Mouse (Mus musculus) forebrain, postnatal 0 days (tissue): Measurements from ENCODE around the gene Git1. TPM values are rescaled to one million over a fixed set of nuclear protein-coding genes. Genes with fewer than 3 reads are reported as not detected.

Source experiments
- ATAC-seq: fragments of 200-750 bp; cut with Nextera tagmentation; 2 replicates; pipeline ENCODE4 v1.8.0; 2017; ENCODE audit warnings: mild to moderate bottlenecking, moderate library complexity
- DNase-seq: peaks from one replicate; pipeline ENCODE4 v3.0.0-alpha.2; 2015
- H3K27ac ChIP-seq: fragments of 300-500 bp; sonication (generic); 2 replicates; pipeline ENCODE4 v1.5.1; 2014; ENCODE audit warnings: low read depth, mild to moderate bottlenecking, antibody characterized with exemption, low read length, moderate library complexity, mixed read lengths
- H3K27me3 ChIP-seq: fragments of 300-500 bp; sonication (generic); 2 replicates; pipeline ENCODE4 v1.6.1; 2014; ENCODE audit warnings: mild to moderate bottlenecking, low read length, mixed read lengths; ENCODE audit not compliant: insufficient read depth
- H3K36me3 ChIP-seq: fragments of 300-500 bp; sonication (generic); 2 replicates; pipeline ENCODE4 v1.6.1; 2014; ENCODE audit warnings: mild to moderate bottlenecking, moderate library complexity; ENCODE audit not compliant: insufficient read depth
- H3K4me1 ChIP-seq: fragments of 300-500 bp; sonication (generic); 2 replicates; pipeline ENCODE4 v1.6.1; 2014; ENCODE audit warnings: antibody characterized with exemption; ENCODE audit not compliant: insufficient read depth
- H3K4me2 ChIP-seq: fragments of 300-500 bp; sonication (generic); 2 replicates; pipeline ENCODE4 v1.6.1; 2014; ENCODE audit warnings: low read depth, mild to moderate bottlenecking, moderate library complexity
- H3K4me3 ChIP-seq: fragments of 300-500 bp; sonication (generic); 2 replicates; pipeline ENCODE4 v1.5.1; 2014; ENCODE audit warnings: low read depth, low read length, mixed read lengths
- H3K9ac ChIP-seq: fragments of 300-500 bp; sonication (generic); 2 replicates; pipeline ENCODE4 v1.6.1; 2014; ENCODE audit warnings: mild to moderate bottlenecking
- H3K9me3 ChIP-seq: fragments of 300-500 bp; sonication (generic); 2 replicates; pipeline ENCODE4 v1.6.1; 2016; ENCODE audit warnings: low read length
- CTCF ChIP-seq: sonication (generic); IDR thresholded peaks from 2 replicates; pipeline ENCODE4 v1.5.1; 2016; ENCODE audit warnings: antibody characterized with exemption, control low read depth, low read depth
- WGBS: fragments of 180-500 bp; shearing (Covaris S2); extraction: QIAGEN DNeasy Blood & Tissue Kit; methylation state at CpG from one replicate; pipeline ENCODE4 v1.1.7; 2014; 5-methylcytosine and 5-hydroxymethylcytosine counted together
- polyA plus RNA-seq: library from polyadenylated mRNA; unstranded; fragments of >200 nt; fragmentation: Nextera tagmentation; extraction: Ambion mirVana; gene quantifications from 2 replicates; pipeline ENCODE4 v1.2.1, GENCODE M21; 2015
- total RNA-seq: library from RNA; depleted of rRNA; stranded (reverse); fragments of >200 nt; gene quantifications from 2 replicates; pipeline ENCODE4 v1.2.3, GENCODE M21; 2014

Gene Git1
- total and polyA plus RNA-seq, 2 experiments from 2014 or later = 22.1 to 126 TPM

DNA sequence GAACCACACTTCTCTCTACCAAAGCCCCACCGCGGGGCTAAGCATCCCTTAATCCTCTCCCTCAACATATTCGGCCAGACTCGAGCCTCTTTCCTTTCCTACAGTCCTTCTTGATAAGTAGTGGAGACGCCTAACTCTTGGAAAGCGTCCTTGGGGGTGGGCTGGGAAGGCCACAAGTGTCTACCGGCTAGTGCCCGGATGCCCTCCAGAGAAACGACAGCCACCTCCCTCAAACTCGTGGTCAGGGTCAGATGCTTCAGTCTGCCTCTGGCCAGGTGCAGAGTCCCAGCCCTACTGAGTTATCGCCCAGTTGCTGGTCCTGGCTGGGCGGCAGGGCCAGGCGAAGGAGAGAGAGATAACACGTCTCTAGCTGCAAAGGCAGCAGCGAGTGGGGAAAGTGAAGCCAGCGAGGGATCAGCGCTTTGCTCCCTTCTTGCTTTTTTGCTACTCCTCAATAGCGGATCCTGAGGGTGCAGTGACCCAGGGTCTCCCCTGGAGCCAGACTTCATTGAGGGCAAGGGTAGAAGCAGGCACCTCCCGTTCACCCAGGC lies 21.0 kb downstream of the Git1 start:
- no peak overlapping the region for H3K9ac ChIP-seq
- WGBS = 20% methylated on average over 19 of the region's 19 CpGs
- no peak overlapping the region for H3K27ac ChIP-seq
- peak overlapping the region; percentile 46 for H3K4me3 ChIP-seq
- TF ChIP-seq CTCF = no peak
- H3K4me1 ChIP-seq = peaks cover 14% of the 10 kb centered on the region
- ATAC-seq (no peak), DNase-seq (no peak)
- no peaks in the 10 kb centered on the region for H3K9me3 ChIP-seq
- no peaks in the 10 kb centered on the region for H3K27me3 ChIP-seq
- peak overlapping the region; percentile 84 for H3K4me2 ChIP-seq
- no peaks in the 10 kb centered on the region for H3K36me3 ChIP-seq

DNA sequence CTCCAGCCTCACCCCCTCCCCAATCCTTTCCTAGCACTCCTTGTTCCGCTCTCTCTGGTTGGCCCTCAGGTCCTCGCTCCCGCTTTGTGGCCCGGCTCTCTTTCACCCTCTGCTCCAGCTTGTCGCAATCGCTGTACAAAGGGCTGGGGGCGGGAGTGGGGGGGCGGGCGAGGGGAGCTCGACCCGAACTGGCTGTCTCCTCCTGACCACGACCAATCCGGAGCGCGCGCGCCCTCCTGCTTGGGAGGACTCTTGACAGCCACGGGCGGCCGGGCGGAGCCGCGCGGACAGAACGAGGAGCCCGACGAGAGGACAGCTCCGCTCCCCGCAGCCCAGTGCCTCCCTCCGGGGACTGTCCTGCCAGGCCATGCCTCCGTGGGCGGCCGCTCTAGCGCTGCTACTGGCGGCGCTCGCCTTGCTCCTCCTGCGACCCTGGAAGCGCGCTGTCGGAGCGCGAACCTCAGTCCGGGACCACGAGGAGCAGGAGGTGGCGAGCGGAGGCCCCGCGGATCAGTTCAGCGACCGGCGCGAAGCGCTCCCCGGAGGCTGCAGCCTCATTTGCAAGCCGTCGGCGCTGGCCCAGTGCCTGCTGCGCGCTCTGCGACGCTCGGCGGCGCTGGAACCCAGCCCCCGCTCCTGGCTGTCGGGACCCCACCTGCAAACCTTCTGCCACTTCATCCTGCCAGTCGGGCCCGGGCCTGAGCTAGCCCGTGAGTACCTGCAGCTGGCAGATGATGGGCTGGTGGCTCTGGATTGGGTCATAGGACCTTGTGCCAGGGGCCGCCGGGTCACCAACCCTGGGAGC lies 21.7 kb downstream of the Git1 start, which contains the start of gene Abhd15:
TSS of gene Abhd15 (plus strand) at position 290 of the 805 bp plus-strand sequence.
- DNase-seq (peak; percentile 57), ATAC-seq (peak; percentile 61)
- Histone ChIP-seq H3K9ac (peak within 1 kb of the TSS; percentile 33), H3K4me3 (peak within 1 kb of the TSS; percentile 46), H3K4me2 (peak within 1 kb of the TSS; percentile 96), H3K27me3 (no peaks in the 10 kb centered on the region), H3K4me1 (peaks cover 14% of the 10 kb centered on the region), H3K9me3 (no peaks in the 10 kb centered on the region), H3K36me3 (no peaks in the 10 kb centered on the region), H3K27ac (no peak within 1 kb of the TSS)
- TF ChIP-seq CTCF = peak; percentile 17
- WGBS = 1% methylated on average over 70 of the region's 72 CpGs

DNA sequence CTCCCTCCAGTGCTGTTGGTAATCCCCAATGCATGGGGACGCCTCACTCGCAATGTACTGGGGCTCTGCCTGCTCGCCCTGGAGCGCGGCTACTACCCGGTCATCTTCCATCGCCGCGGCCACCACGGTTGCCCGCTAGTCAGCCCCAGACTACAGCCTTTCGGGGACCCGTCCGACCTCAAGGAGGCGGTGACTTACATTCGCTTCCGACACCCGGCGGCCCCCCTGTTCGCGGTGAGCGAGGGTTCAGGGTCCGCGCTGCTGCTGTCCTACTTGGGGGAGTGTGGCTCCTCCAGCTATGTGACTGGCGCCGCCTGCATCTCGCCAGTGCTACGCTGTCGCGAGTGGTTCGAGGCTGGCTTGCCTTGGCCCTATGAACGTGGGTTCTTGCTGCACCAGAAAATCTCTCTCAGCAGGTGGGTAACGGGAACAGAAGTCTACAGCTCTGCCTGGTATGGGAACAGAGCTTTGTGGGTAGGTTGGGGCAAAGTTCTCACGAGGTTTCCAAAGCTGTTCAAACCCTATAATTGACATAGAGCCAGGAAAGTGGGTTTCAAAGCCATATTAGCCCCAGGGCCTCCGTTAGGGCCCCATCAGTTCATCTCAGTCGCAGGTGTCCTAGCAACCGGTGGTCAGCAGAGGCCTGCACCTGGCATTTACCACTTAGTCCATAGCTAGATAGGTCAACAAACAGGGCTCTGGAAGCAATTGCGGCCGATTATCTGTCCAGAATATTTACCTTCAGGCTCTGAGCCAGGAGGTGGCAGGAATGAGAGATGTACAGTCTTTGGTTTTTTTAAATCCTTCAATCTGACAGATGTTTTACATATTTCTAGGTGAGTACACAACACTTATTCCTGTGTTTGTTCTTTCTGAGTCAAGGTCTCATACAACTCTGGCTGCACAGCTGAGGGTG lies 22.5 kb downstream of the Git1 start, which contains the start of gene Trp53i13:
TSS of gene Trp53i13 (minus strand) at position 344 of the 916 bp plus-strand sequence.
- no peak for DNase-seq
- H3K4me3 ChIP-seq = peak within 1 kb of the TSS; percentile 46
- WGBS = 12% methylated on average over 39 of the region's 39 CpGs
- no peaks in the 10 kb centered on the region for H3K27me3 ChIP-seq
- H3K9ac ChIP-seq = peak within 1 kb of the TSS; percentile 33
- ATAC-seq = no peak
- H3K4me1 ChIP-seq = peaks cover 14% of the 10 kb centered on the region
- no peak for TF ChIP-seq CTCF
- no peaks in the 10 kb centered on the region for H3K36me3 ChIP-seq
- no peaks in the 10 kb centered on the region for H3K9me3 ChIP-seq
- H3K27ac ChIP-seq = no peak within 1 kb of the TSS
- peak within 1 kb of the TSS; percentile 84 for H3K4me2 ChIP-seq

DNA sequence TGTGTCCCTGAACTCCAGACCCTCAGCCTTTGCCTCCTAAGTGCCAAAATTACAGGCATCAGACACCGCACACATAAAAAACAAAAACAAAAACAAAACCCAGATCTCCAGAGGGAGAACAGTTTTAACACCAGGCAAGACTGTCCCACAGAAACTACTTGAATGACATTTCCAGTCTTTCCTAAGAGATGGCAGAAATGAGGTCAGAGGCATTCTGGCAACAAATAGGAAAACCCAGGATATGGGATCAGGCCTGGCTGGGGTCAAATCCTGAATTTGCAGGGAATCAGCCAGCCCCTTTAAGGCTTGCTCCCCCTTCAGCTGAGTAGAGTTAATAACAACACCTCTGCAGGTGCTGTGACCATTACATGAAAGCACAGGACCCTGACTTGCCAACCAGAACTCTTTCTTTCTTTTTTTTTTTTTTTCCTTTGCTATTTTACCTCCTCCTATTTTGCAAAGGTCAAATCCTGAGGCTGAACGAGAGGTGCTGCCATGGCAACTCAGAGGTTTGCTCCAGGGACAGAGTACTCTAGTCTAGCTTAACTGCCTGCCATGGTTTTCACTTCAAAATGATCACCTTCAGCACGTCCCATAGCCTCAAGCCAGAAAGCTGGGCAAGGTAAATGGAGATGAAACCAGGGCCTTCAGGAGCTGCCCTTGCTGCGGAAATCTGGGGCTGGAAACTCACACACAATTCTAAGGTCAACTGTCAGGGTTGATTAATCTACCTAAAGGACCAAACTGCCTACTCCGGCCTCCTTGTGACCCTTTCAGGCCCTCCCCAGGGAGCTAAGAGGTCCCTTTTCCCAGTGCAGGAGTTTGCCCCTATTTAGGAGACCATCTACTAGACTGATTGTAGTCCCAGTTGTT lies 23.4 kb downstream of the Git1 start:
- DNase-seq (no peak), ATAC-seq (no peak)
- no peak for TF ChIP-seq CTCF
- Histone ChIP-seq H3K27me3 (no peaks in the 10 kb centered on the region), H3K9me3 (no peaks in the 10 kb centered on the region), H3K36me3 (no peaks in the 10 kb centered on the region), H3K4me2 (no peak overlapping the region), H3K9ac (no peak overlapping the region), H3K4me3 (no peak overlapping the region), H3K4me1 (peaks cover 14% of the 10 kb centered on the region), H3K27ac (no peak overlapping the region)
- WGBS = 67% methylated on average over 5 of the region's 5 CpGs

DNA sequence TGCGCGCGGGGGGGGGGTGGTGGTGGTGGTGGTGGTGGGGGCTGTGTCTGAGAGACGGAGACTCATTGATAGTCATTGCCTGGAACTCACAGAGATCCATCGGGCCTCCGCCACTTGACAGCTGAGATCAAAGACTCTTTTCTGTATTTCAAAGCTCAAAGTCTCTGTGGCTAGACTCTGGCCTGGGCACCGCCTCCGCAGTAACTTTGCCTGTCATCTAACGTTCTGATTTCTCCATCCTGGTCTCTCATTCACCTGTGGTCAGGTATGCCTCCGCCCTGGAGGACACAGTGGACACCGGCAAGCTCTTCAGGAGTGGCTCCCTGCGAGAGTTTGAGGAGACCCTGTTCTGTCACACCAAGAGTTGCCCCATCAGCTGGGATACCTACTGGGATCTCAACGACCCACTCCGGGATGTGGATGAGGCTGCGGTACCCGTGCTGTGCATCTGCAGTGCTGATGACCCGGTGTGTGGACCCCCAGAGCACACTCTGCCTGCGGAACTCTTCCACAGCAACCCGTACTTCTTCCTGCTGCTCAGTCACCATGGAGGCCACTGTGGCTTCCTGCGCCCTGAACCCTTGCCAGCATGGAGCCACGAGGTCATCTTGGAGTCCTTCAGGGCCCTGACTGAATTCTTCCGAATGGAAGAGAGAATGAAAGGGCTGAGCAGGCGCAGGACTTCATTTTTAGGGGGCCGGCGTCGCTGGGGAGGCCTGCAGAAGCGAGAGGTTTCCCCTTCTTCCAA lies 24.9 kb downstream of the Git1 start:
- Histone ChIP-seq H3K4me2 (no peak overlapping the region), H3K36me3 (no peaks in the 10 kb centered on the region), H3K4me3 (no peak overlapping the region), H3K4me1 (peaks cover 9% of the 10 kb centered on the region), H3K9me3 (no peaks in the 10 kb centered on the region), H3K27ac (no peak overlapping the region), H3K9ac (no peak overlapping the region), H3K27me3 (no peaks in the 10 kb centered on the region)
- DNase-seq (no peak), ATAC-seq (no peak)
- WGBS = 83% methylated on average over 27 of the region's 27 CpGs
- no peak for TF ChIP-seq CTCF
